Mouse (Mus musculus) small intestine, adult 2 months (tissue): ENCODE data around the gene Cdc42ep4. TPM values are rescaled to one million over a fixed set of nuclear protein-coding genes. Genes with fewer than 3 reads are reported as not detected.

ENCODE experiments used
- H3K27ac ChIP-seq: fragments of 200-500 bp; 2 replicates; pipeline ENCODE4 v1.5.1; 2012; ENCODE audit warnings: low read depth, low read length, control low read depth, inconsistent platforms; ENCODE audit not compliant: insufficient read depth
- H3K27me3 ChIP-seq: fragments of 200-500 bp; 2 replicates; pipeline ENCODE4 v1.6.1; 2012; ENCODE audit warnings: mild to moderate bottlenecking, moderate library complexity, low read length, inconsistent platforms; ENCODE audit not compliant: control insufficient read depth, insufficient read depth
- H3K36me3 ChIP-seq: fragments of 200-500 bp; 2 replicates; pipeline ENCODE4 v1.6.1; 2012; ENCODE audit warnings: mild to moderate bottlenecking, low read length, control low read depth, inconsistent platforms; ENCODE audit not compliant: control insufficient read depth, insufficient read depth
- H3K4me1 ChIP-seq: fragments of 200-500 bp; 2 replicates; pipeline ENCODE4 v1.6.1; 2012; ENCODE audit warnings: low read length, inconsistent platforms, mixed read lengths; ENCODE audit not compliant: control insufficient read depth, insufficient read depth, insufficient read length
- H3K4me3 ChIP-seq: fragments of 200-500 bp; 2 replicates; pipeline ENCODE4 v1.5.1; 2012; ENCODE audit warnings: low read depth, mild to moderate bottlenecking, control low read depth, inconsistent platforms, low read length, moderate library complexity
- CTCF ChIP-seq: fragments of 200-500 bp; IDR thresholded peaks from 2 replicates; pipeline ENCODE4 v1.5.1; 2012; ENCODE audit warnings: low read depth, mild to moderate bottlenecking, control low read depth, inconsistent platforms, low read length, moderate library complexity, mixed read lengths; ENCODE audit not compliant: insufficient replicate concordance, insufficient read length; ENCODE audit errors: extremely low read depth
- POLR2A ChIP-seq: fragments of 200-500 bp; IDR thresholded peaks from 2 replicates; pipeline ENCODE4 v1.6.1; 2012; ENCODE audit warnings: low read depth, mild to moderate bottlenecking, control low read depth, inconsistent platforms, low read length, moderate library complexity
- WGBS: fragments of 180-500 bp; shearing (Covaris S2); methylation state at CpG from one replicate; pipeline ENCODE4 v1.1.7; 2018; 5-methylcytosine and 5-hydroxymethylcytosine counted together
- polyA plus RNA-seq: library from polyadenylated mRNA; depleted of rRNA; stranded (reverse); fragments of >200 nt; gene quantifications from 2 replicates; pipeline ENCODE4 v1.2.3, GENCODE M21; 2012

The Cdc42ep4 gene
- polyA plus RNA-seq, 1 experiment: 41.4 TPM

GRCm38 (mm10) chr11:113691318-113691717, 60.4 kb downstream of the Cdc42ep4 start:
- Histone ChIP-seq H3K4me3 (no peak overlapping the region), H3K36me3 (peaks cover 25% of the 10 kb centered on the region), H3K27ac (no peak overlapping the region), H3K27me3 (no peaks in the 10 kb centered on the region), H3K4me1 (peaks cover 2% of the 10 kb centered on the region; the same call in 1 of the 2 replicates)
- 56% methylated on average over 5 of the region's 5 CpGs for WGBS
- TF ChIP-seq POLR2A: no peak
- TF ChIP-seq CTCF: no peak

GRCm38 (mm10) chr11:113690506-113690905, 61.2 kb downstream of the Cdc42ep4 start:
- Histone ChIP-seq H3K27me3 (no peaks in the 10 kb centered on the region), H3K27ac (no peak overlapping the region)

GRCm38 (mm10) chr11:113687031-113687430, 64.7 kb downstream of the Cdc42ep4 start:
- WGBS: 79% methylated on average over 2 of the region's 2 CpGs
- Histone ChIP-seq H3K4me3 (no peak overlapping the region), H3K4me1 (peaks cover 7% of the 10 kb centered on the region), H3K27me3 (no peaks in the 10 kb centered on the region), H3K27ac (no peak overlapping the region), H3K36me3 (peaks cover 17% of the 10 kb centered on the region)
- TF ChIP-seq POLR2A (no peak), CTCF (no peak)

More at GRCm38 (mm10) chr11:113690506-113690905, 61.2 kb downstream of the Cdc42ep4 start:
- 92% methylated on average over 12 of the region's 12 CpGs for WGBS
- no peak overlapping the region for H3K4me3 ChIP-seq
- H3K4me1 ChIP-seq: peaks cover 2% of the 10 kb centered on the region; the same call in 1 of the 2 replicates
- TF ChIP-seq POLR2A (no peak), CTCF (no peak)
- H3K36me3 ChIP-seq: peaks cover 25% of the 10 kb centered on the region

- peaks cover 14% of the 10 kb centered on the region for H3K36me3 ChIP-seq
- no peak for TF ChIP-seq POLR2A
- no peak for TF ChIP-seq CTCF
- H3K4me3 ChIP-seq: peak overlapping the region; percentile 75
- H3K27ac ChIP-seq: no peak overlapping the region
- H3K4me1 ChIP-seq: peaks cover 7% of the 10 kb centered on the region
- WGBS: 39% methylated on average over 25 of the region's 25 CpGs
- no peaks in the 10 kb centered on the region for H3K27me3 ChIP-seq
Measured at GRCm38 (mm10) chr11:113684707-113685426, 66.8 kb downstream of the Cdc42ep4 start.

GRCm38 (mm10) chr11:113683957-113684706, 67.5 kb downstream of the Cdc42ep4 start, which contains the start of the genes Fam104a and D11Wsu47e:
Gene Fam104a (minus strand): TSS chr11:113684155.
Gene D11Wsu47e (plus strand): TSS chr11:113684412.
- Histone ChIP-seq H3K4me3 (peak within 1 kb of the TSS; percentile 75), H3K4me1 (peaks cover 7% of the 10 kb centered on the region)

GRCm38 (mm10) chr11:113683627-113683956, 68.1 kb downstream of the Cdc42ep4 start:
- no peaks in the 10 kb centered on the region for H3K27me3 ChIP-seq
- TF ChIP-seq POLR2A (no peak), CTCF (no peak)
- under 1% methylated on average over 38 of the region's 38 CpGs for WGBS

More at GRCm38 (mm10) chr11:113683957-113684706, 67.5 kb downstream of the Cdc42ep4 start, which contains the start of the genes Fam104a and D11Wsu47e:
- Histone ChIP-seq H3K36me3 (peaks cover 12% of the 10 kb centered on the region), H3K27me3 (no peaks in the 10 kb centered on the region), H3K27ac (peak within 1 kb of the TSS; percentile 80)
- WGBS: under 1% methylated on average over 72 of the region's 73 CpGs
- no peak for TF ChIP-seq CTCF
- peak; percentile 66 for TF ChIP-seq POLR2A

More at GRCm38 (mm10) chr11:113683627-113683956, 68.1 kb downstream of the Cdc42ep4 start:
- H3K36me3 ChIP-seq: peaks cover 8% of the 10 kb centered on the region
- H3K4me3 ChIP-seq: peak overlapping the region; percentile 75
- H3K4me1 ChIP-seq: peaks cover 7% of the 10 kb centered on the region
- H3K27ac ChIP-seq: peak overlapping the region; percentile 80
